Mouse (Mus musculus) brain, embryonic 14.5 days (tissue): ENCODE data around the gene Ppp1r13b.

Experiments
- CTCF ChIP-seq: fragments of 200-500 bp; IDR thresholded peaks from 2 replicates; pipeline ENCODE4 v1.5.1; 2012; ENCODE audit warnings: inconsistent platforms, mild to moderate bottlenecking, moderate library complexity, borderline replicate concordance; ENCODE audit not compliant: insufficient read depth, insufficient read length; ENCODE audit errors: extremely low read depth
- POLR2A ChIP-seq: fragments of 200-500 bp; IDR thresholded peaks from 2 replicates; pipeline ENCODE4 v1.6.1; 2012; ENCODE audit warnings: mild to moderate bottlenecking, inconsistent platforms, borderline replicate concordance; ENCODE audit not compliant: poor library complexity, insufficient read depth, insufficient read length, severe bottlenecking; ENCODE audit errors: extremely low read depth

GRCm38 (mm10) chr12:111894082-111894481 is 13.8 kb downstream of the Ppp1r13b start:
- TF ChIP-seq POLR2A (no peak), CTCF (no peak)
